Mouse (Mus musculus) layer of hippocampus, adult 11-12 months (tissue): ENCODE measurements around the gene Stk33.

ENCODE experiments used
- DNase-seq: peaks from one replicate; pipeline ENCODE4 v3.0.0; 2022; ENCODE audit warnings: low spot score

Stk33 gene

GRCm38 (mm10) chr7:109241313-109241712, 197.6 kb downstream of the Stk33 start:
- DNase-seq = no peak

- no peak for DNase-seq
Observed at GRCm38 (mm10) chr7:109239346-109239745, 199.5 kb downstream of the Stk33 start.

- DNase-seq = no peak
Observed at GRCm38 (mm10) chr7:109238724-109239123, 200.2 kb downstream of the Stk33 start.

- no peak for DNase-seq
Observed at GRCm38 (mm10) chr7:109234882-109235640, 203.8 kb downstream of the Stk33 start.

- DNase-seq = no peak
Observed at GRCm38 (mm10) chr7:109234476-109234875, 204.4 kb downstream of the Stk33 start.

GRCm38 (mm10) chr7:109231881-109232321, 207.0 kb downstream of the Stk33 start:
- DNase-seq = peak; percentile 12

- DNase-seq = no peak
Observed at GRCm38 (mm10) chr7:109231307-109231706, 207.6 kb downstream of the Stk33 start.

- DNase-seq = peak; percentile 78
Observed at GRCm38 (mm10) chr7:109230806-109231205, 208.1 kb downstream of the Stk33 start.
